Mouse (Mus musculus) kidney, postnatal 4 days (tissue): ENCODE results near the gene Tnpo2.
"Not testable (repeated sequence)": the region's sequence is repeated elsewhere in the genome, so short reads cannot be mapped to it uniquely, and the experiment has no call there.

Experiments
- DNase-seq, 2 experiments: peaks; one replicate each; pipeline ENCODE4 v3.0.0; 2021; ENCODE audit warnings: mixed read lengths in 2 of 2

The Tnpo2 gene

GRCm38 (mm10) chr8:85074167-85074566 lies 37.5 kb downstream of the Tnpo2 start:
- no peak for DNase-seq

DNA sequence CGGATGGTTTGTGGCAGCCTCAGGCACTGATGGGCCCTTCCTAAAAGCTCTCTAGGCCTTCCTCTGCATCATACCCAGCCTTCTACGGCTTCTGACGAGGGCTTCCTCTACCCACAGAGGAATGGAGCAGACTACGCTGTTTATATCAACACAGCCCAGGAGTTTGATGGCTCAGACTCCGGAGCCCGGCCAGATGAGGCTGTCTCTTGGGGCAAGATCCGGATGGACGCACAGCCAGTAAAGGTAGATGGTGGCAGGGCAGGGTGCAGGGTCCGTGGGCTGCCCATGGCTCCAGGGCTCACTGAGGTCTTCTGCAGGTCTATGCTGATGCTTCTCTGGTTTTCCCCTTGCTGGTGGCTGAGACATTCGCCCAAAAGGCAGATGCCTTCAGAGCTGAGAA lies 37.9 kb downstream of the Tnpo2 start:
- DNase-seq, result no peak

GRCm38 (mm10) chr8:85076001-85076400 lies 39.3 kb downstream of the Tnpo2 start:
- DNase-seq, result peak; percentile 78 to 80

- peak; percentile 82 to 88 for DNase-seq
Measured at GRCm38 (mm10) chr8:85076993-85077392, 40.3 kb downstream of the Tnpo2 start.

GRCm38 (mm10) chr8:85080214-85080531 lies 43.5 kb downstream of the Tnpo2 start:
- DNase-seq, result peak in 1 of 2 experiments; percentile 59

DNA sequence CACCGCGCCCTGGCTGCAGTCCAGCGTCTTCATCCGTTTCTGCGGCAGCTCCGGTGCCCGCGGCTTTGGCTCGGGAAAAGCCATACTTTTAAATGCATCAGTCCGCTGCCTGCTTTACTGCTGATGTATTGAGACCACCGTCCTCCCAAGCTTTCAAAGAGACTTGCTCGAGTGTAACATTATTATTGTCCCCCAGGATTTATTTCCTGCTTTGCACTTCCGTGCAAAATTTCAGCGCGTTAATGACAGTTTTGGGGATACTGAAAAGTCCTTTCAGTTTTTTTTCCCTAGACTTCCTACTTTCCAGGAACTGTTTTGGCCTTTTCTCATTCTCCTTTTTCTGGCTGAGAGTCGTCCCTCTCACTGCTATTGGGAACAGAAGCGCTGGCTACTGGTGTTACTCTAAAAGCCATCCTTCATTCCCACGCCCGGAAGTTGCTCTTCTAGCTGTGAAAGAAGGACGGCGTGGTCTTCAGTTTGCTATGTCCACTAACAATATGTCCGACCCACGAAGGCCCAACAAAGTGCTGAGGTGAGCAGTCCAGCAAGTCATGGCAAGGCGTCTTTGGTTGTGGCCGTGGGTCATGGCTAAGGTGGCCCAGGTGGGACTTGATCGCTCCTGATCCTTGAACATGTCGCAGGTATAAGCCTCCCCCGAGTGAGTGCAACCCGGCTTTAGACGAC lies 44.0 kb downstream of the Tnpo2 start, which contains the start of gene Wdr83os:
Wdr83os (plus strand) TSS at position 209 of the 684 bp plus-strand sequence.
- DNase-seq, result peak; percentile 63 to 77

DNA sequence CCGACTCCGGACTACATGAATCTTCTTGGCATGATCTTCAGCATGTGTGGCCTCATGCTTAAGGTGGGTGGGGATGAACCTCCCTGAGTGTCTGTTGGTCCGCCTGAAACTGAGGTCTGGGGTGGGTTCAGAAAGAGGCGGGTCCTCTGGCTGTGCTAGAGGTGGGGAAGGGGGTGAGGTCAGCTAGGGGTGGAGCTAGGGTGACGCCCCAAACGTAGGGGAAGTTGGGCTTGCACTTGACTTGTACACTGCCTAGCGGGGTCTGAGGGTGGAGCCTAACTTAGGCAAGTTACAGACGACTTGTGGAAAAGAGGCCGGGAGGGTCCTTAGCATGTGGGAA lies 44.5 kb downstream of the Tnpo2 start, which contains the start of gene Wdr83:
Wdr83 (minus strand) TSS at position 91 of the 340 bp plus-strand sequence.
- peak; percentile 57 to 69 for DNase-seq

GRCm38 (mm10) chr8:85082169-85082568 lies 45.5 kb downstream of the Tnpo2 start:
- not testable (repeated sequence) for DNase-seq

- DNase-seq, result peak; percentile 89 to 93
Measured at GRCm38 (mm10) chr8:85083108-85083813, 46.5 kb downstream of the Tnpo2 start, which contains the start of gene Man2b1. TSS of gene Man2b1 (plus strand) at chr8:85083270.

- DNase-seq, result no peak
Measured at GRCm38 (mm10) chr8:85084633-85085032, 47.9 kb downstream of the Tnpo2 start.

GRCm38 (mm10) chr8:85086238-85086637 lies 49.5 kb downstream of the Tnpo2 start:
- DNase-seq, result no peak

GRCm38 (mm10) chr8:85088771-85089170 lies 52.1 kb downstream of the Tnpo2 start:
- DNase-seq, result no peak

DNA sequence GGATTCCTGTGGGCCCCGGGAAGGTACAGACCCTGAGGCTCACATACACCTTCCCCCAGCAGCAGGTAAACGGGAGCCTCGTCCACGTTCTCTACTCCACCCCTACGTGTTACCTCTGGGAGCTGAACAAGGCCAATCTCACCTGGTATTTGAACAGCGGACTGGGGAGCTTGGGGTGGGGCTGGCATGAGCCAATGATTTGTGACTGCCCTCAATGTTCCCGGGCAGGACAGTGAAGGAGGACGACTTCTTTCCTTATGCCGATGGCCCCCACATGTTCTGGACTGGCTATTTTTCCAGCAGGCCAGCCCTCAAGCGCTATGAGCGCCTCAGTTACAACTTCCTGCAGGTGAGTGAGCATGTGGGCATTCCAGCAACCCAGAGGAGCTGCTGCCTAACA lies 54.1 kb downstream of the Tnpo2 start:
- no peak for DNase-seq

- DNase-seq, result no peak
Measured at GRCm38 (mm10) chr8:85091526-85092090, 54.9 kb downstream of the Tnpo2 start.

- no peak for DNase-seq
Measured at GRCm38 (mm10) chr8:85095051-85095450, 58.3 kb downstream of the Tnpo2 start.

- DNase-seq, result no peak
Measured at GRCm38 (mm10) chr8:85095566-85095965, 58.9 kb downstream of the Tnpo2 start.

- no peak for DNase-seq
Measured at GRCm38 (mm10) chr8:85096196-85096595, 59.5 kb downstream of the Tnpo2 start.

- no peak for DNase-seq
Measured at GRCm38 (mm10) chr8:85096850-85097249, 60.1 kb downstream of the Tnpo2 start.

GRCm38 (mm10) chr8:85100076-85100665 lies 63.5 kb downstream of the Tnpo2 start:
- DNase-seq, result no peak
